Mouse (Mus musculus) adipose tissue, adult 10 weeks (tissue): ENCODE measurements around the gene Gja6. TPM values are rescaled to one million over a fixed set of nuclear protein-coding genes. Genes with fewer than 3 reads are reported as not detected.

Source experiments
- polyA plus RNA-seq: library from polyadenylated mRNA; stranded (reverse); fragments of 350-450 nt; fragmentation: Illumina TruSeq; extraction: RNeasy Lipid Tissue Mini Kit (QIAGEN cat#74804); gene quantifications from one replicate; pipeline ENCODE4 v1.2.3, GENCODE M21; 2014; ENCODE audit warnings: low read depth, low replicate concordance

The Gja6 gene
- 0.20 TPM for polyA plus RNA-seq

DNA sequence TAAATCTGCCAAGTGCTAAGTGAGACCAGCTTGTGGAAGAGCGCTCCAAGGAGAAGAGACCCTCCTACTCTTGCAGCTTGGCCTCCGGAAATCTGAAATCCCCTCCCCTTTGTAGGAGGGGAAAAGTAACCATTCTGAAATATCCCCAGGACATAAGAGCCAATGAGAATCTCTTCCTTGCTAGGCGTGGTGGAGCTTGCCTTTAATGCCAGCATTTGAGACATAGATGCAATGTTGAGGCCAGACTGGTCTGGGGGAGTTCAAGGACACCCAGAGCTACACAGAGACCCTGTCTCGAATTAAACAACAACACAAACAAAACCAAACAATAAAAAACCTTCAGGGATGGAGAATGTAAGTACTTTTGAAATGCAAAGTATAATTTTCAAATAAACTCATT, at the start of gene Gja6:
Gene Gja6, minus strand, starts transcription at position 101 of the 400 bp plus-strand sequence.

Other genes with a start within 250 kb of the Gja6 start
- gene Ppef1, start 171.3 kb downstream of the Gja6 start, polyA plus RNA-seq: 0.62 TPM
- not detected for gene Rs1, start 139.0 kb downstream of the Gja6 start, polyA plus RNA-seq
- 1.2 TPM for gene Cdkl5, start 87.7 kb upstream of the Gja6 start, polyA plus RNA-seq
- 1.9 TPM for gene Scml2, start 210.1 kb upstream of the Gja6 start, polyA plus RNA-seq